Mouse (Mus musculus): ENCODE results near the gene Ints1.

DNA sequence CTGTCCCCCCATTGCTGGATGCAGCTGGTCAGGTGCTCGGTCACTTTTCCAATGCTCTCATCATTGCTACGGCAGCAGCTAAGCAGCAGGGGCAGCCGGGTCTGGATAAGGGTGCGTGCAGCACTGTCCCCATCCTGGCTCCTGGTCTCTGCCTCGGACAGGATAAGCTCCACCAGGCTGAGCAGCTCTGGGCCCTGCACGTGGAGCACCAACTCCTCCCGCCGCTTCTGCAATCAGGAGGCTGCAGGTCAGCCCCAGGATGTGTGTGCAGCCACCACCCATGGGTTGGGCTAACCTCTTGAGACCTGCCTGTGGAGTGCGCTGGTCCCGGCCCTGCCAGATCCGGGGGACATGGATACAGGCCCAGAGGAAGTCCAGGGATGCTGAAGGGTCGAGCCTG, 19.3 kb downstream of the Ints1 start:
- TF ChIP-seq CTCF (IDR thresholded peaks at IDR 0.05; ENCODE audit: borderline replicate concordance, insufficient read depth, low read length) (no peak), POLR2A (IDR thresholded peaks at IDR 0.05; ENCODE audit: low read depth, low read length) (no peak)
